Mouse (Mus musculus) intestine, embryonic 16.5 days (tissue): Measurements from ENCODE around the gene Wnt5b. TPM values are rescaled to one million over a fixed set of nuclear protein-coding genes. Genes with fewer than 3 reads are reported as not detected.
A peak's percentile ranks its signal among the peaks of the same experiment; 100 is the strongest.

Source experiments
- ATAC-seq: fragments of 200-750 bp; cut with Nextera tagmentation; 2 replicates; pipeline ENCODE4 v1.8.0; 2017; ENCODE audit warnings: moderate TSS enrichment, moderate library complexity
- H3K27ac ChIP-seq: fragments of 300-500 bp; sonication (generic); 2 replicates; pipeline ENCODE4 v1.5.1; 2014; ENCODE audit warnings: mild to moderate bottlenecking, low read length
- H3K27me3 ChIP-seq: fragments of 300-500 bp; sonication (generic); replicated peaks from 2 replicates; pipeline ENCODE4 v1.6.1; 2014; ENCODE audit warnings: low read length, control low read depth, mixed read lengths; ENCODE audit not compliant: control insufficient read depth, insufficient read depth
- H3K36me3 ChIP-seq: fragments of 300-500 bp; sonication (generic); 2 replicates; pipeline ENCODE4 v1.6.1; 2014; ENCODE audit warnings: low read length, control low read depth; ENCODE audit not compliant: control insufficient read depth, insufficient read depth
- H3K4me1 ChIP-seq: fragments of 300-500 bp; sonication (generic); 2 replicates; pipeline ENCODE4 v1.6.1; 2014; ENCODE audit warnings: low read length, control low read depth, mixed read lengths; ENCODE audit not compliant: control insufficient read depth, insufficient read depth
- H3K4me2 ChIP-seq: fragments of 300-500 bp; sonication (generic); 2 replicates; pipeline ENCODE4 v1.6.1; 2014; ENCODE audit warnings: low read depth, low read length, control low read depth
- H3K4me3 ChIP-seq: fragments of 300-500 bp; sonication (generic); 2 replicates; pipeline ENCODE4 v1.5.1; 2014; ENCODE audit warnings: mild to moderate bottlenecking, low read length
- H3K9ac ChIP-seq: fragments of 300-500 bp; sonication (generic); 2 replicates; pipeline ENCODE4 v1.6.1; 2014; ENCODE audit warnings: low read depth, low read length
- H3K9me3 ChIP-seq: fragments of 300-500 bp; sonication (generic); 2 replicates; pipeline ENCODE4 v1.6.1; 2016; ENCODE audit warnings: low read length, control low read depth; ENCODE audit not compliant: control insufficient read depth
- WGBS: fragments of 180-500 bp; shearing (Covaris S2); extraction: QIAGEN DNeasy Blood & Tissue Kit; methylation state at CpG from one replicate; pipeline ENCODE4 v1.1.7; 2014; 5-methylcytosine and 5-hydroxymethylcytosine counted together
- polyA plus RNA-seq: library from polyadenylated mRNA; unstranded; fragments of >200 nt; fragmentation: Nextera tagmentation; extraction: Ambion mirVana; gene quantifications from 2 replicates; pipeline ENCODE4 v1.2.1, GENCODE M21; 2015

The Wnt5b gene
- polyA plus RNA-seq, 1 experiment from 2014 or later, result 4.0 TPM

GRCm38 (mm10) chr6:119418392-119419251 lies 125.5 kb downstream of the Wnt5b start:
- H3K4me1 ChIP-seq, result peaks cover 5% of the 10 kb centered on the region
- no peaks in the 10 kb centered on the region for H3K9me3 ChIP-seq
- no peak overlapping the region for H3K4me2 ChIP-seq
- ATAC-seq, result no peak
- no peaks in the 10 kb centered on the region for H3K36me3 ChIP-seq
- H3K27ac ChIP-seq, result peak overlapping the region; percentile 77
- WGBS, result 43% methylated on average over 7 of the region's 7 CpGs
- H3K27me3 ChIP-seq, result no peaks in the 10 kb centered on the region
- no peak overlapping the region for H3K9ac ChIP-seq
- H3K4me3 ChIP-seq, result no peak overlapping the region

- Histone ChIP-seq H3K4me3 (no peak overlapping the region), H3K9ac (no peak overlapping the region), H3K9me3 (no peaks in the 10 kb centered on the region), H3K4me2 (no peak overlapping the region), H3K4me1 (peaks cover 5% of the 10 kb centered on the region), H3K27ac (peak overlapping the region; percentile 77), H3K36me3 (no peaks in the 10 kb centered on the region), H3K27me3 (no peaks in the 10 kb centered on the region)
- no peak for ATAC-seq
- WGBS, result 72% methylated on average over 7 of the region's 7 CpGs
These were observed 126.3 kb downstream of the Wnt5b start for GRCm38 (mm10) chr6:119417821-119418220.

DNA sequence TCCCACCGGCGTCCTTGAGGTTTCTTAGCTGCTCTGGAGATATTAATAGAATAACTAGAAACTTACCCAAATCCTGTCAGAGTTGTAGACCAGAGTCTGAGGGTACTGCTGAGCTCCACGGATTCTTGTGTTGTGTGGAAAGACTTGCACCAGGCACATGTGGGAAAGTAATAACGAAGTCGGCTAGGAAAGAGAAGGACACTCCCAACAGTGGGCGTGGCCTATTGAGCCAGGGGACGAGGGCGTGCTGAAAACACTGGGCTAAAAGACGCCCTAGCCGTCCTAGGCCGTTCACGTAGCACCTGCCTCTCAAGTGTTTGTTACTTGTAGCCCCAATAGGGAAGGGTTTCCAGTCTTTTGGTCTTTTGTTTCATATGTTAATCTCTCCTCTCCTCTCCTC lies 126.8 kb downstream of the Wnt5b start, which contains the start of gene Adipor2:
Gene Adipor2 (minus strand): TSS at position 351 of the 400 bp plus-strand sequence.
- Histone ChIP-seq H3K27me3 (no peaks in the 10 kb centered on the region), H3K36me3 (no peaks in the 10 kb centered on the region), H3K4me2 (peak within 1 kb of the TSS; percentile 43), H3K9me3 (no peaks in the 10 kb centered on the region), H3K27ac (peak within 1 kb of the TSS; percentile 77), H3K4me1 (peaks cover 5% of the 10 kb centered on the region), H3K4me3 (peak within 1 kb of the TSS; percentile 50), H3K9ac (peak within 1 kb of the TSS; percentile 70)
- ATAC-seq, result peak; percentile 76
- WGBS, result 5% methylated on average over 12 of the region's 12 CpGs

DNA sequence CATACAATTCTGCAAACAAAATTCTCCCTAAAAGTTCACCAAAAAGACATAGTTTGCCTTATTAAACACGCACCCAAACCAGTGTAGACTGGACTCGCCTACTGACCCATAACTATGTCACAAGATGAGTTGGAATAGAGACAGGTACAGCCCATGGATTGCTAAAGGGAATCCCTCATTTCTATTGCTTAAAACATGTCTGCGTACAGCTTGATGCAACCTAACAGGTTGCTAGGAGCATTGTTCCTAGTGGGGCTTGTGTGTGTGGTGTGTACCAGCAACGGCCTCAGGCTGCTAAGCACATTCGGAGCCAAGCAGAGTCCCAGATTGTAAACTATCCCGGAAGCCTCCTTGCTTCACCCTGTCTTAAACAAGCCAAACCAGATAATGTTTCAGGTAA lies 127.5 kb downstream of the Wnt5b start:
- H3K36me3 ChIP-seq, result no peaks in the 10 kb centered on the region
- H3K27ac ChIP-seq, result peak overlapping the region; percentile 72
- ATAC-seq, result no peak
- H3K4me1 ChIP-seq, result peaks cover 5% of the 10 kb centered on the region
- peak overlapping the region; percentile 50 for H3K4me3 ChIP-seq
- peak overlapping the region; percentile 1; the same call in 1 of the 2 replicates for H3K4me2 ChIP-seq
- no peaks in the 10 kb centered on the region for H3K27me3 ChIP-seq
- WGBS, result 62% methylated on average over 6 of the region's 6 CpGs
- H3K9ac ChIP-seq, result peak overlapping the region; percentile 70
- no peaks in the 10 kb centered on the region for H3K9me3 ChIP-seq

DNA sequence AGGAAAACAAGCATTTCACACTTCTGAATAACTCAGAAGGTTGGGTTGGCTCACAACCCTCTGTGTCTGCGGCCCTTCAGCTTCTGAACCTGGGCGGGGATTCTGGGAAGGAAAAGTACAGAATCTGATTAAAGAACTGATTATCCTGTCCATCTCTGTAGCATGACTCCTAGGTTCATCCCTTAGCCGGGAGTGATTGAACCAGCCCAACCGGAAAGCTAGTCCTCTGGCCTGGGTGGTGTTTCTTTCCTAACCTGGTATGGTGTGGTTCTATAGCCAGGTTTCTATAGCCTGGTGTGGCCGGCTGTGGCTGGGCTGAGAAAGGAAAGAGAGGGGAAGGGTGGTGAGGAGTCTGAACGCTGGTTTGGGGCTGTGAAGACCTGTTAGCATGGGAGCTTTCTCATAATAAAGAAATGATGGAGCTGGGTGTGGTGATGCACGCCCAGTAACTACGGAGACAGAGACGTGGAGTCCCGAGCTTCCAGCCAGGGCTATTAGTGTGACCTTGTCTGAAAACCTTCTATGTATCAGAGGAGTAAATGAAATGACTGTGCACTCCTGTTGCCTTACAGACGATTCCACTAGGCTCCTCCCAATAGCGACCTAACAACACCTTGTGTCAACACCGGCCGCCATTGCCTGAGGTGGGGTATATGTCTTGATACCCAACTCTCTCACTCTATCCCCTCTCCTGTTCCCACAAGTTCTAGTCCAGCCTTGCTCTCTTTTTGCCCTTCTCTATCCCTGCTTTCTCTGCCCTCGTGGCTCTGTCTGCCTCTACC lies 129.7 kb downstream of the Wnt5b start:
- H3K4me3 ChIP-seq, result peak overlapping the region; percentile 50
- H3K27ac ChIP-seq, result peak overlapping the region; percentile 49
- ATAC-seq, result no peak

GRCm38 (mm10) chr6:119412588-119412987 lies 131.6 kb downstream of the Wnt5b start:
- no peaks in the 10 kb centered on the region for H3K4me1 ChIP-seq
- 0 out of 2 replicates have a peak overlapping the region, but pooled peaks have one; percentile 4 for H3K4me3 ChIP-seq
- 85% methylated on average over 4 of the region's 4 CpGs for WGBS
- ATAC-seq, result no peak
- peak overlapping the region; percentile 53; the same call in 1 of the 2 replicates for H3K9ac ChIP-seq
- peaks cover 2% of the 10 kb centered on the region; the same call in 1 of the 2 replicates for H3K9me3 ChIP-seq
- H3K27me3 ChIP-seq, result no peaks in the 10 kb centered on the region
- no peaks in the 10 kb centered on the region for H3K36me3 ChIP-seq
- H3K27ac ChIP-seq, result peak overlapping the region; percentile 80
- H3K4me2 ChIP-seq, result no peak overlapping the region

More for the DNA sequence above, 129.7 kb downstream of the Wnt5b start:
- no peaks in the 10 kb centered on the region for H3K36me3 ChIP-seq
- peak overlapping the region; percentile 38 for H3K4me2 ChIP-seq
- H3K9me3 ChIP-seq, result peaks cover 2% of the 10 kb centered on the region; the same call in 1 of the 2 replicates
- no peaks in the 10 kb centered on the region for H3K27me3 ChIP-seq
- peak overlapping the region; percentile 47 for H3K9ac ChIP-seq
- peaks cover 5% of the 10 kb centered on the region; the same call in 1 of the 2 replicates for H3K4me1 ChIP-seq
- 62% methylated on average over 15 of the region's 15 CpGs for WGBS

DNA sequence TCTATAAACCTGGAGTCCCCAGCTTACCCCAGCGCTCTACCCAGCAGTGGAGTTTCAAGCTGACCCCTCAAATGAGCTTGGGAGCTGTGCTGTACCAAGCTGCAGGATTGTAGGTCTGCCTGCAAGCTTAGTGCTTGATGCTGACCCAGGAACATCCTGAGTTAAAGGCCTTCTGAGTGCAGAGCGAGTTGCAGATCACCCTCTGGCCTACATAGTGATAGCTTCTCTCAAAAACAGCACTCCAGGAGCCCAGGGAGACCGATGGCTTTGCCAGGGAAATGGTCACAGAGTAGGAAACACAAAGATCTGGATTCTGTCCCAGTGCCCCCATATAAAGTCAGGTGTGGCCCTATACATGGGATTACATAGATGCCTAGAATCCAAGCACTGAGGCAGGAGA lies 132.6 kb downstream of the Wnt5b start:
- no peak for ATAC-seq
- WGBS, result 82% methylated on average over 3 of the region's 3 CpGs
- Histone ChIP-seq H3K4me2 (no peak overlapping the region), H3K4me1 (no peaks in the 10 kb centered on the region; the same call in 1 of the 2 replicates), H3K4me3 (no peak overlapping the region), H3K27me3 (no peaks in the 10 kb centered on the region), H3K9ac (no peak overlapping the region), H3K36me3 (no peaks in the 10 kb centered on the region), H3K27ac (peak overlapping the region; percentile 80), H3K9me3 (peaks cover 2% of the 10 kb centered on the region; the same call in 1 of the 2 replicates)

DNA sequence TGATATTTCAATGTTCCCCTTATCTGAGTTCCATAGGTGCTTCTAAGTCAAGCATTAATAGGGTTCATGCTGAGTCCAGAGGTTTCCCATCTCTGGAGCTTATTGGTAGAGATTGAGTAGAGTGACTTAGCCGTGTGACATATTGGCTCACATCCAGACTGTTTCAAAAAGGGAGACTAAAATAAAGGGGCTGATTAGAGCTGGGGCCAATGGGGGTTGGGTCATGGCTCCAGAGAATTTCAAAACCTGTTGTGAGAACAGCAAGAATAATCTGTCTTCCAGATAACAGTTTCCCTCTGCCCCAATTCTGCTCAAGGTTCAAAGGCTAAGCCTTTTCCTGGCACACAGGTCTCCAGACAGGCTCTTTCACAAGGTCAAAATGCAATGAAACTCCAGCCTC lies 134.4 kb downstream of the Wnt5b start:
- Histone ChIP-seq H3K27ac (peak overlapping the region; percentile 83), H3K4me3 (no peak overlapping the region), H3K4me2 (no peak overlapping the region), H3K4me1 (peaks cover 7% of the 10 kb centered on the region; the same call in 1 of the 2 replicates), H3K9me3 (peaks cover 2% of the 10 kb centered on the region; the same call in 1 of the 2 replicates), H3K9ac (no peak overlapping the region), H3K36me3 (no peaks in the 10 kb centered on the region), H3K27me3 (no peaks in the 10 kb centered on the region)
- ATAC-seq, result peak; percentile 90
- 41% methylated on average over 1 of the region's 1 CpGs for WGBS

GRCm38 (mm10) chr6:119408582-119408981 lies 135.6 kb downstream of the Wnt5b start:
- H3K4me1 ChIP-seq, result peaks cover 13% of the 10 kb centered on the region
- peak overlapping the region; percentile 50; the same call in 1 of the 2 replicates for H3K9ac ChIP-seq
- H3K4me2 ChIP-seq, result peak overlapping the region; percentile 46
- H3K4me3 ChIP-seq, result peak overlapping the region; percentile 19; the same call in 1 of the 2 replicates
- no peak for ATAC-seq
- no peaks in the 10 kb centered on the region for H3K36me3 ChIP-seq
- peaks cover 2% of the 10 kb centered on the region; the same call in 1 of the 2 replicates for H3K9me3 ChIP-seq
- no peaks in the 10 kb centered on the region for H3K27me3 ChIP-seq
- peak overlapping the region; percentile 83 for H3K27ac ChIP-seq
- 74% methylated on average over 9 of the region's 9 CpGs for WGBS
